Mouse (Mus musculus) embryonic fibroblast, embryonic 13.5 days (primary cell): ENCODE data around the gene Phf7.

Experiments
- CTCF ChIP-seq: IDR thresholded peaks from 2 replicates; pipeline ENCODE4 v1.5.1; 2011; ENCODE audit warnings: mild to moderate bottlenecking, control low read depth, low read length, moderate library complexity, borderline replicate concordance; ENCODE audit not compliant: insufficient read depth
- POLR2A ChIP-seq: IDR thresholded peaks from 2 replicates; pipeline ENCODE4 v1.6.1; 2011; ENCODE audit warnings: low read depth, mild to moderate bottlenecking, control low read depth, low read length, moderate library complexity

DNA sequence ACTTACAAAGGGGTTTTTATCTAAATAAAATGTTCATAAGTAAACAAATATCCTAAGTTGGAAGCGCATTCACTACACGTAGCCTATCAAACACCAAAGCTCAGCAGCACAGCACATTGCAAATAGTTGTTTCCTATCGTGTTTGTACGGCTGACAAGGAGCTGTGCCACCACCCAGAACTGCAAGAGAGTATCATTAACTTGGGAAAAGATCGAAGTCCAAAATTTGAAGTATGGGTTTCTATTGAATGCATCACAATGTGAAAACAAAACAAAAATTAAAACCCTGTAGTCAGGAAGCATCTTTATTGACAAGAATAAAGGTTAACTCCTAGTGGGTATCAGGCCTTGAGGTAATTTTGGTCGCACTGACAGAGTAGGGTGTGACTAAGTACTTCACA lies 2.7 kb downstream of the Phf7 start:
- TF ChIP-seq CTCF = no peak
- no peak for TF ChIP-seq POLR2A
